Mouse (Mus musculus): ENCODE measurements around the gene Catsper2. TPM values are rescaled to one million over a fixed set of nuclear protein-coding genes. Genes with fewer than 3 reads are reported as not detected.

Catsper2 gene
- total RNA-seq, 2 experiments from 2014 or later: 5.7 to 6.4 TPM

DNA sequence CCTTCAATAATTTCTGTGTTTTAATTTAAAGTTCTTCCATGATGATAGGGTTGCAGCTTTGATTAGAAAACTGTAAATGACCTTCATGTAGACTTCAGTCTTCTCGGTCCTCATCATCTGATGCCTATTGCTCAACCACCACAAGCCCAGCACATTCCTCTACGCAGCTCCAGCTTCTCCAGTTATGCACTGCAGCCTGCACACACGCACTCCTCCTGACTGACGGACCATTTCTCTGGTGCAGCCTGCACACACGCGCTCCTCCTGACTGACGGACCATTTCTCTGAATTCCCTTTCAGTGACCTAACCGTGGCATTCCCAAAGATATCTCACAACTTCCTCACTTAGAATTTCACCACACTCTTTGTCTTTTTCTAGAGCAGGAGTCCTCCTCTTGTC lies 60.4 kb downstream of the Catsper2 start:
- no peak for DNase-seq

Small RNAs within 50 kb of the gene (microRNA-seq; reads per million reads assigned to microRNA genes)
- 0 reads per million in 2 experiments for gene Gm22953

Other genes with a start within 250 kb of the Catsper2 start
- gene Tubgcp4, start 243.1 kb downstream of the Catsper2 start, total RNA-seq (2021): 10 to 100 TPM; 40.3 to 45.9 TPM
- gene Zscan29, start 242.7 kb downstream of the Catsper2 start, total RNA-seq (2021): 1 to 10 TPM; 6.3 to 8.2 TPM
- 100 to 1,000 TPM; 145 to 163 TPM for gene Trp53bp1, start 142.4 kb downstream of the Catsper2 start, total RNA-seq (2021)
- gene Map1a, start 124.2 kb downstream of the Catsper2 start, total RNA-seq (2021): 100 to 1,000 TPM; 556 to 596 TPM
- 100 to 1,000 TPM in 1 of 2 experiments, 10 to 100 TPM in 1; 98.7 to 107 TPM for gene Ppip5k1, start 58.4 kb downstream of the Catsper2 start, total RNA-seq (2021)
- 100 to 1,000 TPM; 376 to 384 TPM for gene Ckmt1, start 56.1 kb downstream of the Catsper2 start, total RNA-seq (2021)
- 1 to 10 TPM in 1 of 2 experiments, under 1 TPM in 1; 0.63 to 1.5 TPM for gene Strc, start 26.6 kb downstream of the Catsper2 start, total RNA-seq (2021)
- 100 to 1,000 TPM; 219 to 255 TPM for gene Pdia3, start within 50 bp of the Catsper2 start, total RNA-seq (2021)
- gene Ell3, start 30.5 kb upstream of the Catsper2 start, total RNA-seq (2021): not detected
- gene Serf2, start 35.4 kb upstream of the Catsper2 start, total RNA-seq (2021): 100 to 1,000 TPM; 157 to 175 TPM
- 10 to 100 TPM; 17.3 to 19.6 TPM for gene Hypk, start 39.5 kb upstream of the Catsper2 start, total RNA-seq (2021)
- gene Serinc4, start 43.0 kb upstream of the Catsper2 start, total RNA-seq (2021): under 1 TPM; 0.23 to 0.32 TPM
- 10 to 100 TPM; 45.1 to 47.4 TPM for gene Mfap1b, start 60.3 kb upstream of the Catsper2 start, total RNA-seq (2021)
- gene Mfap1a, start 92.9 kb upstream of the Catsper2 start, total RNA-seq (2021): 10 to 100 TPM; 34.1 to 35.4 TPM
- 1 to 10 TPM; 2.7 to 3.4 TPM for gene Wdr76, start 92.9 kb upstream of the Catsper2 start, total RNA-seq (2021)

Data from layer of hippocampus, postnatal 36 days (tissue).